Mouse (Mus musculus) liver, adult 2 months (tissue): ENCODE measurements at regions not wholly inside any gene's neighbourhood (a gene's known extent, or its start where the extent isn't known, plus 50 kb on each side); places are given as distances from the start of the nearest gene placed in this dataset.

ENCODE experiments used
- CTCF ChIP-seq: fragments of 200-500 bp; IDR thresholded peaks from 2 replicates; pipeline ENCODE4 v1.5.1; 2011; ENCODE audit warnings: low read depth, low read length, control low read depth
- POLR2A ChIP-seq: fragments of 200-500 bp; IDR thresholded peaks from 2 replicates; pipeline ENCODE4 v1.6.1; 2011; ENCODE audit warnings: low read length, control low read depth; ENCODE audit not compliant: insufficient read depth; ENCODE audit errors: extremely low read depth

DNA sequence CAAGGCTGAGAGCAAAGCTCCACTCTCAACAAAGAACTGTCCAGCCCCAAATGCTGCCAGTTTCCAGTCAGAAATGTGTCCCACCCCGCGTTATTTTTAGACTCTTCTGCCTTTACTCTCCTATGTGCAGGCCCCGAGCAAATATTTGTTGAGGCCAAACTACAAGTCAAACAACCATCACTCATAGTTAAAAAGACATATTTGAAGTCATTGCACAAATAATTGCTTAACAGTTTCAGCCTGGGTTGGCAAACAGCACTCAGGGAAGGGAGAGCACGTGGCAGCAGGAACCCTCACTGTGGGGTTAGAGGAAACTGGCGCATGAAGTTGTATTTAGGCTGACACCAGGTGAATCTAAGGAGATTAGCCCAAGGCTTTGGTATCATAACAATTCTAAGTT, 94.8 kb upstream of the Xylt1 start:
- TF ChIP-seq POLR2A (no peak), CTCF (no peak)
